Mouse (Mus musculus): Measurements from ENCODE around the gene Hcls1. TPM values are rescaled to one million over a fixed set of nuclear protein-coding genes. Genes with fewer than 3 reads are reported as not detected.

Hcls1 gene
- polyA plus RNA-seq, 1 experiment, result 0.02 TPM

- Histone ChIP-seq H3K4me2 (ENCODE audit: low read depth) (no peak overlapping the region), H3K36me3 (ENCODE audit: control insufficient read depth, insufficient read depth) (no peaks in the 10 kb centered on the region), H3ac (ENCODE audit: control insufficient read depth, insufficient read length) (no peak overlapping the region), H3K4me3 (no peak overlapping the region), H3K79me2 (ENCODE audit: control insufficient read depth, insufficient read depth) (no peaks in the 10 kb centered on the region), H3K27me3 (ENCODE audit: control insufficient read depth, insufficient read depth, insufficient read length) (peaks cover 8% of the 10 kb centered on the region)
- TF ChIP-seq MYOG (IDR thresholded peaks at IDR 0.05; ENCODE audit: control insufficient read depth in 1 of 3, insufficient read depth in 1 of 3, insufficient read length in 2 of 3, low read depth in 2 of 3), result no peak
- no peak for TF ChIP-seq MAX (IDR thresholded peaks at IDR 0.05; ENCODE audit: low read depth)
- no peak for TF ChIP-seq USF1 (IDR thresholded peaks at IDR 0.05; ENCODE audit: low read depth)
- TF ChIP-seq TCF3 (IDR thresholded peaks at IDR 0.05; ENCODE audit: insufficient read length, low read depth), result no peak
- no peak for TF ChIP-seq SRF (IDR thresholded peaks at IDR 0.05; ENCODE audit: control insufficient read depth, insufficient read length, low read depth)
- no peak for TF ChIP-seq REST (IDR thresholded peaks at IDR 0.05; ENCODE audit: insufficient read depth, insufficient read length)
- no peak for TF ChIP-seq TCF12 (IDR thresholded peaks at IDR 0.05; ENCODE audit: insufficient read depth, poor library complexity, severe bottlenecking)
- no peak for TF ChIP-seq CEBPB (IDR thresholded peaks at IDR 0.05; ENCODE audit: insufficient read depth, poor library complexity, severe bottlenecking)
Observed at GRCm38 (mm10) chr16:36951029-36951428, 16.2 kb downstream of the Hcls1 start.

- H3K36me3 ChIP-seq (ENCODE audit: control insufficient read depth, insufficient read depth), result no peaks in the 10 kb centered on the region
- TF ChIP-seq SRF (IDR thresholded peaks at IDR 0.05; ENCODE audit: control insufficient read depth, insufficient read length, low read depth) (no peak), POLR2AphosphoS2 (IDR thresholded peaks at IDR 0.05; ENCODE audit: insufficient read length, low read depth) (no peak), CEBPB (IDR thresholded peaks at IDR 0.05; ENCODE audit: insufficient read depth, poor library complexity, severe bottlenecking) (no peak), MYOG (IDR thresholded peaks at IDR 0.05; ENCODE audit: control insufficient read depth in 1 of 3, insufficient read depth in 1 of 3, insufficient read length in 2 of 3, low read depth in 2 of 3) (no peak), MAX (IDR thresholded peaks at IDR 0.05; ENCODE audit: low read depth) (no peak)
- H3K4me3 ChIP-seq, result no peak overlapping the region
- H3K4me2 ChIP-seq (ENCODE audit: low read depth), result no peak overlapping the region
- no peak overlapping the region for H3ac ChIP-seq (ENCODE audit: control insufficient read depth, insufficient read length)
- peaks cover 8% of the 10 kb centered on the region for H3K27me3 ChIP-seq (ENCODE audit: control insufficient read depth, insufficient read depth, insufficient read length)
- no peaks in the 10 kb centered on the region for H3K79me2 ChIP-seq (ENCODE audit: control insufficient read depth, insufficient read depth)
Observed at GRCm38 (mm10) chr16:36955106-36955505, 20.3 kb downstream of the Hcls1 start.

- Histone ChIP-seq H3ac (ENCODE audit: control insufficient read depth, insufficient read length) (no peak overlapping the region), H3K27me3 (ENCODE audit: control insufficient read depth, insufficient read depth, insufficient read length) (no peaks in the 10 kb centered on the region), H3K36me3 (ENCODE audit: control insufficient read depth, insufficient read depth) (no peaks in the 10 kb centered on the region), H3K4me3 (no peak overlapping the region), H3K79me2 (ENCODE audit: control insufficient read depth, insufficient read depth) (no peaks in the 10 kb centered on the region), H3K4me2 (ENCODE audit: low read depth) (no peak overlapping the region)
- TF ChIP-seq TCF12 (IDR thresholded peaks at IDR 0.05; ENCODE audit: insufficient read depth, poor library complexity, severe bottlenecking), result no peak
- TF ChIP-seq POLR2A (IDR thresholded peaks at IDR 0.05; ENCODE audit: insufficient read length, low read depth), result no peak
- no peak for TF ChIP-seq POLR2AphosphoS2 (IDR thresholded peaks at IDR 0.05; ENCODE audit: insufficient read length, low read depth)
- TF ChIP-seq TCF3 (IDR thresholded peaks at IDR 0.05; ENCODE audit: insufficient read length, low read depth), result no peak
- no peak for TF ChIP-seq SRF (IDR thresholded peaks at IDR 0.05; ENCODE audit: control insufficient read depth, insufficient read length, low read depth)
- no peak for TF ChIP-seq MAX (IDR thresholded peaks at IDR 0.05; ENCODE audit: low read depth)
- no peak for TF ChIP-seq USF1 (IDR thresholded peaks at IDR 0.05; ENCODE audit: low read depth)
- TF ChIP-seq MYOG (IDR thresholded peaks at IDR 0.05; ENCODE audit: control insufficient read depth in 1 of 3, insufficient read depth in 1 of 3, insufficient read length in 2 of 3, low read depth in 2 of 3), result no peak
- no peak for TF ChIP-seq CEBPB (IDR thresholded peaks at IDR 0.05; ENCODE audit: insufficient read depth, poor library complexity, severe bottlenecking)
- TF ChIP-seq E2F4 (IDR thresholded peaks at IDR 0.05; ENCODE audit: insufficient read depth), result no peak
- no peak for TF ChIP-seq MYOD1 (IDR thresholded peaks at IDR 0.05; ENCODE audit: control insufficient read depth in 1 of 3, insufficient read length in 2 of 3, low read depth in 2 of 3)
- TF ChIP-seq REST (IDR thresholded peaks at IDR 0.05; ENCODE audit: insufficient read depth, insufficient read length), result no peak
Observed at GRCm38 (mm10) chr16:36963415-36963814, 28.6 kb downstream of the Hcls1 start.

GRCm38 (mm10) chr16:36979127-36979526, 44.3 kb downstream of the Hcls1 start:
- no peak overlapping the region for H3K4me3 ChIP-seq
- TF ChIP-seq MYOG (IDR thresholded peaks at IDR 0.05; ENCODE audit: control insufficient read depth in 1 of 3, insufficient read depth in 1 of 3, insufficient read length in 2 of 3, low read depth in 2 of 3) (no peak), SRF (IDR thresholded peaks at IDR 0.05; ENCODE audit: control insufficient read depth, insufficient read length, low read depth) (no peak), TCF3 (IDR thresholded peaks at IDR 0.05; ENCODE audit: insufficient read length, low read depth) (no peak), POLR2AphosphoS2 (IDR thresholded peaks at IDR 0.05; ENCODE audit: insufficient read length, low read depth) (no peak), CEBPB (IDR thresholded peaks at IDR 0.05; ENCODE audit: insufficient read depth, poor library complexity, severe bottlenecking) (no peak), REST (IDR thresholded peaks at IDR 0.05; ENCODE audit: insufficient read depth, insufficient read length) (no peak), USF1 (IDR thresholded peaks at IDR 0.05; ENCODE audit: low read depth) (no peak), E2F4 (IDR thresholded peaks at IDR 0.05; ENCODE audit: insufficient read depth) (no peak), MAX (IDR thresholded peaks at IDR 0.05; ENCODE audit: low read depth) (no peak), TCF12 (IDR thresholded peaks at IDR 0.05; ENCODE audit: insufficient read depth, poor library complexity, severe bottlenecking) (no peak)
- no peak overlapping the region for H3ac ChIP-seq (ENCODE audit: control insufficient read depth, insufficient read length)
- H3K79me2 ChIP-seq (ENCODE audit: control insufficient read depth, insufficient read depth), result no peaks in the 10 kb centered on the region
- no peaks in the 10 kb centered on the region for H3K27me3 ChIP-seq (ENCODE audit: control insufficient read depth, insufficient read depth, insufficient read length)
- H3K36me3 ChIP-seq (ENCODE audit: control insufficient read depth, insufficient read depth), result no peaks in the 10 kb centered on the region
- H3K4me2 ChIP-seq (ENCODE audit: low read depth), result no peak overlapping the region

- H3K79me2 ChIP-seq (ENCODE audit: control insufficient read depth, insufficient read depth), result no peaks in the 10 kb centered on the region
- H3K36me3 ChIP-seq (ENCODE audit: control insufficient read depth, insufficient read depth), result no peaks in the 10 kb centered on the region
- H3K27me3 ChIP-seq (ENCODE audit: control insufficient read depth, insufficient read depth, insufficient read length), result no peaks in the 10 kb centered on the region
- no peak overlapping the region for H3K4me3 ChIP-seq
- H3K4me2 ChIP-seq (ENCODE audit: low read depth), result no peak overlapping the region
- no peak overlapping the region for H3ac ChIP-seq (ENCODE audit: control insufficient read depth, insufficient read length)
- TF ChIP-seq CEBPB (IDR thresholded peaks at IDR 0.05; ENCODE audit: insufficient read depth, poor library complexity, severe bottlenecking) (no peak), MAX (IDR thresholded peaks at IDR 0.05; ENCODE audit: low read depth) (no peak), POLR2A (IDR thresholded peaks at IDR 0.05; ENCODE audit: insufficient read length, low read depth) (no peak), E2F4 (IDR thresholded peaks at IDR 0.05; ENCODE audit: insufficient read depth) (no peak), SRF (IDR thresholded peaks at IDR 0.05; ENCODE audit: control insufficient read depth, insufficient read length, low read depth) (no peak), MYOG (IDR thresholded peaks at IDR 0.05; ENCODE audit: control insufficient read depth in 1 of 3, insufficient read depth in 1 of 3, insufficient read length in 2 of 3, low read depth in 2 of 3) (no peak), REST (IDR thresholded peaks at IDR 0.05; ENCODE audit: insufficient read depth, insufficient read length) (no peak), TCF3 (IDR thresholded peaks at IDR 0.05; ENCODE audit: insufficient read length, low read depth) (no peak), TCF12 (IDR thresholded peaks at IDR 0.05; ENCODE audit: insufficient read depth, poor library complexity, severe bottlenecking) (no peak), MYOD1 (IDR thresholded peaks at IDR 0.05; ENCODE audit: control insufficient read depth in 1 of 3, insufficient read length in 2 of 3, low read depth in 2 of 3) (no peak), USF1 (IDR thresholded peaks at IDR 0.05; ENCODE audit: low read depth) (no peak), POLR2AphosphoS2 (IDR thresholded peaks at IDR 0.05; ENCODE audit: insufficient read length, low read depth) (no peak)
Observed at GRCm38 (mm10) chr16:36983796-36984195, 49.0 kb downstream of the Hcls1 start.
